Mouse (Mus musculus) layer of hippocampus, adult 8-10 months (tissue): ENCODE measurements around the gene Cdh26. TPM values are rescaled to one million over a fixed set of nuclear protein-coding genes. Genes with fewer than 3 reads are reported as not detected.

Experiments
- DNase-seq, 2 experiments: peaks; one replicate each; pipeline ENCODE4 v3.0.0; 2022; ENCODE audit warnings: low spot score in 2 of 2
- total RNA-seq, 4 experiments: library from RNA; stranded (reverse); gene quantifications; 2 replicates each; pipeline ENCODE4 v1.2.4; 2022

Gene Cdh26
- total RNA-seq, 4 experiments from 2014 or later = 0.14 to 0.47 (median 0.24) TPM

- DNase-seq = peak; percentile 15 to 85
Observed at GRCm38 (mm10) chr2:178507379-178508014, 77.2 kb downstream of the Cdh26 start.

GRCm38 (mm10) chr2:178508279-178508678 lies 77.9 kb downstream of the Cdh26 start:
- no peak for DNase-seq

- DNase-seq = no peak
Observed at GRCm38 (mm10) chr2:178513043-178513442, 82.7 kb downstream of the Cdh26 start.

GRCm38 (mm10) chr2:178513636-178514071 lies 83.3 kb downstream of the Cdh26 start:
- DNase-seq = peak; percentile 22 to 33

GRCm38 (mm10) chr2:178516421-178516820 lies 86.1 kb downstream of the Cdh26 start:
- no peak for DNase-seq

GRCm38 (mm10) chr2:178516941-178517340 lies 86.6 kb downstream of the Cdh26 start:
- no peak for DNase-seq

GRCm38 (mm10) chr2:178519321-178519720 lies 89.0 kb downstream of the Cdh26 start:
- DNase-seq = no peak

- no peak for DNase-seq
Observed at GRCm38 (mm10) chr2:178520216-178520615, 89.9 kb downstream of the Cdh26 start.

- DNase-seq = no peak
Observed at GRCm38 (mm10) chr2:178522331-178522730, 92.0 kb downstream of the Cdh26 start.

- DNase-seq = no peak
Observed at GRCm38 (mm10) chr2:178522786-178523185, 92.5 kb downstream of the Cdh26 start.

- DNase-seq = no peak
Observed at GRCm38 (mm10) chr2:178526776-178527175, 96.4 kb downstream of the Cdh26 start.

- no peak for DNase-seq
Observed at GRCm38 (mm10) chr2:178531226-178531625, 100.9 kb downstream of the Cdh26 start.

- DNase-seq = no peak
Observed at GRCm38 (mm10) chr2:178536574-178536973, 106.2 kb downstream of the Cdh26 start.

Other genes starting within 250 kb of the Cdh26 start
- 1 to 10 TPM in 3 of 4 experiments, under 1 TPM in 1; 0.55 to 1.8 (median 1.3) TPM for gene Sycp2, start 22.8 kb upstream of the Cdh26 start, total RNA-seq
- 1 to 10 TPM; 4.5 to 6.0 (median 5.2) TPM for gene Ppp1r3d, start 16.1 kb upstream of the Cdh26 start, total RNA-seq
- gene Fam217b, start 16.0 kb upstream of the Cdh26 start, total RNA-seq = 10 to 100 TPM; 45.5 to 54.6 (median 47.5) TPM